Mouse (Mus musculus): ENCODE data around the gene Mab21l3.

- no peak for TF ChIP-seq CTCF (IDR thresholded peaks at IDR 0.05; ENCODE audit: control insufficient read depth, insufficient read depth, insufficient read length)
- TF ChIP-seq USF1 (IDR thresholded peaks at IDR 0.05; ENCODE audit: low read depth): no peak
- TF ChIP-seq MAX (IDR thresholded peaks at IDR 0.05): no peak
- TF ChIP-seq MYOD1 (IDR thresholded peaks at IDR 0.05; ENCODE audit: control insufficient read depth, insufficient read length, low read depth): no peak
- no peak for TF ChIP-seq CEBPB (IDR thresholded peaks at IDR 0.05; ENCODE audit: low read depth)
- TF ChIP-seq MYOG (IDR thresholded peaks at IDR 0.05; ENCODE audit: control insufficient read depth, extremely low read depth, insufficient read length): no peak
Measured at GRCm38 (mm10) chr3:101836045-101836444, 12.7 kb downstream of the Mab21l3 start.

Data from C2C12 (cell line).